ENCODE assay signal across 8 mouse cellular contexts in the genomic region with DNA sequence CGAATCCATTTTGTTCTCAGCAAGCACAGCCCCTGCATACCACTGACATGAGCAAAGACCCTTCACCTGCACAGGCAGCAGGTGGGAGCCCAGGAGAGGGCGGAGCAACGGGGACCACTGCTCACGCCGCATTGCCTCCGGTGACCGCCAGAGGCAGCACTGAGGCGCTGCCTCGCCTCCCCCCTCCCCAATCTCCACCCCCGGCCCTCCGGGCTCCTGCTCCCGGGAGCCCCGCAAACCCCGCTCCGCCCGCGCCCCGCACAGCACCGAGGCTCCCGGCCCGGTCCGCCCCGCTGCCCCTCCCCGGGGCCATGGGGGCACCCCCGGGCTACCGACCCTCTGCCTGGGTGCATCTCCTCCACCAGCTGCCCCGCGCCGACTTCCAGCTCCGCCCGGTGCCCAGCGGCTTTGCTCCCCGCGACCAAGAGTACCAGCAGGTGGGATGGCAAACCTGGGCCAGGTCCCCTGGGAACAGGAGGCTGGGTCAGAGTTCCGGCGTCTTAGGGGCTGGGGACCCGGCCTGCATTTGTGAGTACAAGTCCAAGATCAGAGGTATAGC. TPM values are rescaled to one million over a fixed set of nuclear protein-coding genes. Genes with fewer than 3 reads are reported as not detected.
DNase-seq lines count a peak whose midpoint lies in the region; ATAC-seq lines count a peak whose summit lies in the region.

A gene (plus strand): TSS at position 65 of the 559 bp plus-strand sequence.

- H3K4me3 ChIP-seq in lung, embryonic 15.5 days = peak within 1 kb of the TSS; percentile 47
- H3K4me3 ChIP-seq in hindbrain, embryonic 11.5 days (ENCODE audit: low read depth, low read length) = peak within 1 kb of the TSS; percentile 61

- peak; percentile 44; the same call in 1 of the 2 replicates for ATAC-seq in lung, embryonic 15.5 days (ENCODE audit: borderline replicate concordance, extremely low read depth, low FRiP score, low TSS enrichment)
- peak; percentile 6; the same call in 1 of the 2 replicates for ATAC-seq in hindbrain, embryonic 11.5 days (ENCODE audit: low FRiP score)
- ATAC-seq in inflammation-experienced regulatory T-cells, adult 6 months = no peak

- peak within 1 kb of the TSS; percentile 43; the same call in 1 of the 2 replicates for H3K9ac ChIP-seq in lung, embryonic 15.5 days
- peak within 1 kb of the TSS; percentile 83 for H3K9ac ChIP-seq in hindbrain, embryonic 11.5 days (ENCODE audit: low read depth, low read length)

- DNase-seq in lung, postnatal 25 days (ENCODE audit: low spot score) = no peak
- peak; percentile 73 to 79 for DNase-seq in cerebellum, postnatal 36 days
- DNase-seq in hindbrain, embryonic 11.5 days (ENCODE audit: low spot score) = peak; percentile 79
- peak; percentile 80 for DNase-seq in left cerebral cortex, postnatal 25 days (ENCODE audit: low spot score in 2 of 2)
- DNase-seq in neural tube, embryonic 10.5 days (ENCODE audit: extremely low spot score, low spot score) = peak; percentile 63
- no peak for DNase-seq in urinary bladder, postnatal 4 days (ENCODE audit: low spot score in 2 of 2)

- H3K4me2 ChIP-seq in lung, embryonic 15.5 days = peak within 1 kb of the TSS; percentile 82
- peak within 1 kb of the TSS; percentile 63 for H3K4me2 ChIP-seq in hindbrain, embryonic 11.5 days (replicated peaks; ENCODE audit: low read depth, low read length)

- intact Hi-C loops in left cerebral cortex, postnatal 25 days (cut with DNase I) = no loop called here

- H3K4me1 ChIP-seq in lung, embryonic 15.5 days = peaks cover 7% of the 10 kb centered on the region; the same call in 1 of the 2 replicates
- H3K4me1 ChIP-seq in hindbrain, embryonic 11.5 days (replicated peaks; ENCODE audit: control insufficient read depth, insufficient read depth, low read length) = peaks cover 4% of the 10 kb centered on the region

- H3K9me3 ChIP-seq in lung, embryonic 15.5 days = no peaks in the 10 kb centered on the region
- no peaks in the 10 kb centered on the region for H3K9me3 ChIP-seq in hindbrain, embryonic 11.5 days (ENCODE audit: control insufficient read depth, low read length)

- WGBS in lung, embryonic 15.5 days = under 1% methylated on average over 26 of the region's 37 CpGs
- 1% methylated on average over 33 of the region's 37 CpGs for WGBS in hindbrain, embryonic 11.5 days

- no peaks in the 10 kb centered on the region for H3K36me3 ChIP-seq in lung, embryonic 15.5 days
- no peaks in the 10 kb centered on the region for H3K36me3 ChIP-seq in hindbrain, embryonic 11.5 days (ENCODE audit: control insufficient read depth, insufficient read depth, low read length)

- H3K27ac ChIP-seq in lung, embryonic 15.5 days = no peak within 1 kb of the TSS
- H3K27ac ChIP-seq in hindbrain, embryonic 11.5 days (ENCODE audit: low read depth, low read length) = peak within 1 kb of the TSS; percentile 94

- H3K27me3 ChIP-seq in lung, embryonic 15.5 days = peaks cover 32% of the 10 kb centered on the region
- H3K27me3 ChIP-seq in hindbrain, embryonic 11.5 days (ENCODE audit: control insufficient read depth, insufficient read depth, low read length) = no peaks in the 10 kb centered on the region

RNA-seq across cellular contexts. Expression of the gene that starts here (rescaled TPM):
- polyA plus RNA-seq in lung, embryonic 15.5 days (2015; fragmentation: Nextera tagmentation; extraction: Ambion mirVana) = 2.1 and 2.2 TPM in 2 replicates
- polyA plus RNA-seq in hindbrain, embryonic 11.5 days (2014; fragmentation: Nextera tagmentation; extraction: Ambion mirVana) = 61.0 and 66.6 TPM in 2 replicates
- total RNA-seq in left cerebral cortex, postnatal 25 days (2021) = 100 to 1,000 TPM; 743 to 807 TPM
- under 1 TPM; 0.47 to 0.95 (median 0.62) TPM for polyA plus RNA-seq in inflammation-experienced regulatory T-cells, adult 6 months (2017; shearing (Covaris generic))

Comparison
In these comparisons a context has a peak if more than half of its experiments do, and no peak if none do; other contexts are left out.
1. RNA of the gene that starts here (polyA plus RNA-seq): 61.0 to 66.6 TPM in hindbrain, embryonic 11.5 days; 2.1 to 2.2 TPM in lung, embryonic 15.5 days and 0.47 to 0.95 TPM in inflammation-experienced regulatory T-cells, adult 6 months; every median in the first group is over 10 times any median in the second.
2. DNase-seq: peak in cerebellum, postnatal 36 days (2 of 2), hindbrain, embryonic 11.5 days (single experiment), left cerebral cortex, postnatal 25 days (2 of 2) and neural tube, embryonic 10.5 days (single experiment); none in lung, postnatal 25 days (single experiment) and urinary bladder, postnatal 4 days (0 of 2).